Mouse (Mus musculus) urinary bladder, adult 18-20 months (tissue): ENCODE results near the gene Usp43.

ENCODE experiments used
- DNase-seq, 2 experiments: peaks; one replicate each; pipeline ENCODE4 v3.0.0; 2022; ENCODE audit warnings: low spot score in 2 of 2, mixed read lengths in 2 of 2

Gene Usp43

GRCm38 (mm10) chr11:67811535-67811934, 110.4 kb downstream of the Usp43 start:
- no peak for DNase-seq

DNA sequence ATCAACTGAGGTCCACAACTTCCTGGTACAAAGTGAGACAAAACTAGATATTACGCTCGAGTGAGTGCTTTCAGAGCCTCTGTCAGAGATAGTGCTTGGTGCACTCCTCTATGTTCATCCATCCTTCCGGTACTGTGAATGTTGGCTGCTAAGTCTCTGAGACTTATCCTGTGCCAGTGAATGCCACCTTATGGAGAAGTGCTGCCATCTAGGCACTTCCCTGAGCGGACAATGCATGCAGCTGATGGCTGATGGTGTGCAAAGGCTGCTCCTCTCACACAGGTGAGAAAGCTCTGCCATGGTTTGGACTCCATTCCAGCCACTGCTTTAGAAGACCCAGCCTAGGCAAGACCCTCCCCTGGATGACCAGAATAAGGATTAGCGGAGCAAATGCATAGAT, 113.9 kb downstream of the Usp43 start:
- DNase-seq = no peak

- no peak for DNase-seq
These were observed 114.9 kb downstream of the Usp43 start for GRCm38 (mm10) chr11:67806832-67807597.

- DNase-seq = no peak
These were observed 116.4 kb downstream of the Usp43 start for GRCm38 (mm10) chr11:67805538-67805937.
